Mouse (Mus musculus) small intestine, adult 2 months (tissue): ENCODE measurements around the gene Uts2r. TPM values are rescaled to one million over a fixed set of nuclear protein-coding genes. Genes with fewer than 3 reads are reported as not detected.

Experiments
- H3K27ac ChIP-seq: fragments of 200-500 bp; 2 replicates; pipeline ENCODE4 v1.5.1; 2012; ENCODE audit warnings: low read depth, low read length, control low read depth, inconsistent platforms; ENCODE audit not compliant: insufficient read depth
- H3K27me3 ChIP-seq: fragments of 200-500 bp; 2 replicates; pipeline ENCODE4 v1.6.1; 2012; ENCODE audit warnings: mild to moderate bottlenecking, moderate library complexity, low read length, inconsistent platforms; ENCODE audit not compliant: control insufficient read depth, insufficient read depth
- H3K36me3 ChIP-seq: fragments of 200-500 bp; 2 replicates; pipeline ENCODE4 v1.6.1; 2012; ENCODE audit warnings: mild to moderate bottlenecking, low read length, control low read depth, inconsistent platforms; ENCODE audit not compliant: control insufficient read depth, insufficient read depth
- H3K4me1 ChIP-seq: fragments of 200-500 bp; 2 replicates; pipeline ENCODE4 v1.6.1; 2012; ENCODE audit warnings: low read length, inconsistent platforms, mixed read lengths; ENCODE audit not compliant: control insufficient read depth, insufficient read depth, insufficient read length
- H3K4me3 ChIP-seq: fragments of 200-500 bp; 2 replicates; pipeline ENCODE4 v1.5.1; 2012; ENCODE audit warnings: low read depth, mild to moderate bottlenecking, control low read depth, inconsistent platforms, low read length, moderate library complexity
- CTCF ChIP-seq: fragments of 200-500 bp; IDR thresholded peaks from 2 replicates; pipeline ENCODE4 v1.5.1; 2012; ENCODE audit warnings: low read depth, mild to moderate bottlenecking, control low read depth, inconsistent platforms, low read length, moderate library complexity, mixed read lengths; ENCODE audit not compliant: insufficient replicate concordance, insufficient read length; ENCODE audit errors: extremely low read depth
- POLR2A ChIP-seq: fragments of 200-500 bp; IDR thresholded peaks from 2 replicates; pipeline ENCODE4 v1.6.1; 2012; ENCODE audit warnings: low read depth, mild to moderate bottlenecking, control low read depth, inconsistent platforms, low read length, moderate library complexity
- WGBS: fragments of 180-500 bp; shearing (Covaris S2); methylation state at CpG from one replicate; pipeline ENCODE4 v1.1.7; 2018; 5-methylcytosine and 5-hydroxymethylcytosine counted together
- polyA plus RNA-seq: library from polyadenylated mRNA; depleted of rRNA; stranded (reverse); fragments of >200 nt; gene quantifications from 2 replicates; pipeline ENCODE4 v1.2.3, GENCODE M21; 2012

The Uts2r gene
- polyA plus RNA-seq, 1 experiment, result not detected

- Histone ChIP-seq H3K4me3 (no peak overlapping the region), H3K27ac (no peak overlapping the region), H3K36me3 (no peaks in the 10 kb centered on the region), H3K4me1 (no peaks in the 10 kb centered on the region), H3K27me3 (no peaks in the 10 kb centered on the region)
- TF ChIP-seq CTCF, result no peak
- TF ChIP-seq POLR2A, result no peak
- 56% methylated on average over 2 of the region's 2 CpGs for WGBS
Observed at GRCm38 (mm10) chr11:121122024-121122670, 37.9 kb upstream of the Uts2r start.

GRCm38 (mm10) chr11:121123438-121123837, 36.6 kb upstream of the Uts2r start:
- no peak overlapping the region for H3K27ac ChIP-seq
- no peaks in the 10 kb centered on the region for H3K27me3 ChIP-seq
- H3K36me3 ChIP-seq, result no peaks in the 10 kb centered on the region
- 90% methylated on average over 4 of the region's 4 CpGs for whole genome bisulfite sequencing
- H3K4me1 ChIP-seq, result no peaks in the 10 kb centered on the region
- no peak overlapping the region for H3K4me3 ChIP-seq
- TF ChIP-seq CTCF (no peak), POLR2A (no peak)

- whole genome bisulfite sequencing, result 46% methylated on average over 3 of the region's 3 CpGs
- no peaks in the 10 kb centered on the region for H3K4me1 ChIP-seq
- no peak overlapping the region for H3K27ac ChIP-seq
- H3K36me3 ChIP-seq, result no peaks in the 10 kb centered on the region
- TF ChIP-seq CTCF, result no peak
- TF ChIP-seq POLR2A, result no peak
- no peaks in the 10 kb centered on the region for H3K27me3 ChIP-seq
- no peak overlapping the region for H3K4me3 ChIP-seq
Observed at GRCm38 (mm10) chr11:121125522-121126172, 34.4 kb upstream of the Uts2r start.

GRCm38 (mm10) chr11:121126395-121126794, 33.7 kb upstream of the Uts2r start:
- no peak overlapping the region for H3K4me3 ChIP-seq
- 76% methylated on average over 1 of the region's 1 CpGs for WGBS
- no peaks in the 10 kb centered on the region for H3K27me3 ChIP-seq
- no peaks in the 10 kb centered on the region for H3K4me1 ChIP-seq
- no peak for TF ChIP-seq CTCF
- no peak for TF ChIP-seq POLR2A
- H3K36me3 ChIP-seq, result no peaks in the 10 kb centered on the region
- H3K27ac ChIP-seq, result no peak overlapping the region

- Histone ChIP-seq H3K4me1 (no peaks in the 10 kb centered on the region), H3K36me3 (no peaks in the 10 kb centered on the region), H3K4me3 (no peak overlapping the region), H3K27me3 (no peaks in the 10 kb centered on the region), H3K27ac (no peak overlapping the region)
- no peak for TF ChIP-seq POLR2A
- TF ChIP-seq CTCF, result no peak
- 93% methylated on average over 3 of the region's 3 CpGs for WGBS
Observed at GRCm38 (mm10) chr11:121127441-121127840, 32.6 kb upstream of the Uts2r start.

GRCm38 (mm10) chr11:121129616-121130015, 30.5 kb upstream of the Uts2r start:
- H3K4me1 ChIP-seq, result no peaks in the 10 kb centered on the region
- no peak overlapping the region for H3K27ac ChIP-seq
- no peaks in the 10 kb centered on the region for H3K27me3 ChIP-seq
- no peak overlapping the region for H3K4me3 ChIP-seq
- WGBS, result 31% methylated on average over 1 of the region's 1 CpGs
- H3K36me3 ChIP-seq, result no peaks in the 10 kb centered on the region
- TF ChIP-seq CTCF (no peak), POLR2A (no peak)

GRCm38 (mm10) chr11:121134600-121134999, 25.5 kb upstream of the Uts2r start:
- Histone ChIP-seq H3K4me3 (no peak overlapping the region), H3K36me3 (no peaks in the 10 kb centered on the region), H3K27me3 (no peaks in the 10 kb centered on the region), H3K27ac (0 out of 2 replicates have a peak overlapping the region, but pooled peaks have one; percentile 13), H3K4me1 (peaks cover 13% of the 10 kb centered on the region)
- WGBS, result 15% methylated on average over 1 of the region's 1 CpGs
- no peak for TF ChIP-seq POLR2A
- no peak for TF ChIP-seq CTCF
